Mouse (Mus musculus) C2C12 (cell line): Measurements from ENCODE around the gene Il1r1. TPM values are rescaled to one million over a fixed set of nuclear protein-coding genes. Genes with fewer than 3 reads are reported as not detected.

Experiments used
- H3K27me3 ChIP-seq: one replicate; pipeline ENCODE4 v1.6.1; 2011; ENCODE audit not compliant: control insufficient read depth, insufficient read depth, insufficient read length
- H3K36me3 ChIP-seq: one replicate; pipeline ENCODE4 v1.6.1; 2011; ENCODE audit not compliant: control insufficient read depth, insufficient read depth
- H3K4me3 ChIP-seq: one replicate; pipeline ENCODE4 v1.5.1; 2011; ENCODE audit warnings: mild to moderate bottlenecking, control low read depth; ENCODE audit not compliant: poor library complexity, insufficient read depth, severe bottlenecking
- H3K79me2 ChIP-seq: one replicate; pipeline ENCODE4 v1.6.1; 2011; ENCODE audit not compliant: control insufficient read depth, insufficient read depth
- H3K79me3 ChIP-seq: one replicate; pipeline ENCODE4 v1.6.1; 2011; ENCODE audit warnings: low read depth, control low read depth
- H3ac ChIP-seq: one replicate; pipeline ENCODE3; 2011; ENCODE audit warnings: low read depth; ENCODE audit not compliant: control insufficient read depth, insufficient read length
- CEBPB ChIP-seq: IDR thresholded peaks from one replicate; pipeline ENCODE4 v1.6.1; 2011; ENCODE audit warnings: low read depth, mild to moderate bottlenecking, control low read depth, moderate library complexity
- CTCF ChIP-seq: IDR thresholded peaks from one replicate; pipeline ENCODE4 v1.5.1; 2011; ENCODE audit not compliant: control insufficient read depth, insufficient read depth, insufficient read length
- FOSL1 ChIP-seq: IDR thresholded peaks from one replicate; pipeline ENCODE4 v1.8.0; 2011; ENCODE audit warnings: mild to moderate bottlenecking, low read length; ENCODE audit not compliant: poor library complexity, insufficient read depth, severe bottlenecking
- MAX ChIP-seq: IDR thresholded peaks from one replicate; pipeline ENCODE4 v1.6.1; 2011; ENCODE audit warnings: mild to moderate bottlenecking, control low read depth
- MYOD1 ChIP-seq: IDR thresholded peaks from one replicate; pipeline ENCODE4 v1.6.1; 2011; ENCODE audit warnings: low read depth; ENCODE audit not compliant: control insufficient read depth, insufficient read length
- MYOG ChIP-seq: IDR thresholded peaks from one replicate; pipeline ENCODE4 v1.6.1; 2011; ENCODE audit not compliant: control insufficient read depth, insufficient read length; ENCODE audit errors: extremely low read depth
- USF1 ChIP-seq: IDR thresholded peaks from one replicate; pipeline ENCODE4 v1.6.1; 2011; ENCODE audit warnings: low read depth, mild to moderate bottlenecking, control low read depth, moderate library complexity
- polyA plus RNA-seq: library from polyadenylated mRNA; unstranded; fragments of >200 nt; fragmentation: generic; extraction: Trizol; gene quantifications from one replicate; pipeline ENCODE4 v1.2.1, GENCODE M21; 2012; ENCODE audit warnings: missing spikeins

The Il1r1 gene
- polyA plus RNA-seq, 1 experiment = 16.8 TPM

- H3K4me3 ChIP-seq = no peak overlapping the region
- no peaks in the 10 kb centered on the region for H3K79me2 ChIP-seq
- no peak overlapping the region for H3ac ChIP-seq
- H3K27me3 ChIP-seq = no peaks in the 10 kb centered on the region
- no peak for TF ChIP-seq FOSL1
- TF ChIP-seq MYOG = no peak
- no peak for TF ChIP-seq MYOD1
- TF ChIP-seq USF1 = no peak
- TF ChIP-seq MAX = no peak
- no peak for TF ChIP-seq CTCF
- no peak for TF ChIP-seq CEBPB
- H3K79me3 ChIP-seq = no peaks in the 10 kb centered on the region
- peaks cover 45% of the 10 kb centered on the region for H3K36me3 ChIP-seq
Observed at GRCm38 (mm10) chr1:40314016-40314415, 89.1 kb downstream of the Il1r1 start.

- H3K79me2 ChIP-seq = no peaks in the 10 kb centered on the region
- no peaks in the 10 kb centered on the region for H3K27me3 ChIP-seq
- no peak overlapping the region for H3ac ChIP-seq
- H3K79me3 ChIP-seq = no peaks in the 10 kb centered on the region
- H3K36me3 ChIP-seq = peaks cover 22% of the 10 kb centered on the region
- no peak overlapping the region for H3K4me3 ChIP-seq
- no peak for TF ChIP-seq MYOD1
- TF ChIP-seq MAX = no peak
- TF ChIP-seq FOSL1 = no peak
- no peak for TF ChIP-seq USF1
- TF ChIP-seq CEBPB = no peak
- no peak for TF ChIP-seq MYOG
- no peak for TF ChIP-seq CTCF
Observed at GRCm38 (mm10) chr1:40317657-40318056, 92.8 kb downstream of the Il1r1 start.

- no peak overlapping the region for H3K4me3 ChIP-seq
- no peaks in the 10 kb centered on the region for H3K79me3 ChIP-seq
- H3ac ChIP-seq = no peak overlapping the region
- TF ChIP-seq USF1 = no peak
- no peak for TF ChIP-seq MYOD1
- no peaks in the 10 kb centered on the region for H3K79me2 ChIP-seq
- H3K36me3 ChIP-seq = no peaks in the 10 kb centered on the region
- no peaks in the 10 kb centered on the region for H3K27me3 ChIP-seq
Observed at GRCm38 (mm10) chr1:40321824-40322223, 96.9 kb downstream of the Il1r1 start.

- TF ChIP-seq CTCF (no peak), MAX (no peak), USF1 (no peak), MYOG (no peak), FOSL1 (no peak), CEBPB (no peak), MYOD1 (no peak)
- Histone ChIP-seq H3ac (no peak overlapping the region), H3K79me3 (no peaks in the 10 kb centered on the region), H3K4me3 (no peak overlapping the region), H3K27me3 (no peaks in the 10 kb centered on the region), H3K79me2 (no peaks in the 10 kb centered on the region), H3K36me3 (no peaks in the 10 kb centered on the region)
Observed at GRCm38 (mm10) chr1:40322543-40322942, 97.7 kb downstream of the Il1r1 start.

- no peaks in the 10 kb centered on the region for H3K36me3 ChIP-seq
- H3K79me3 ChIP-seq = no peaks in the 10 kb centered on the region
- H3K27me3 ChIP-seq = no peaks in the 10 kb centered on the region
- TF ChIP-seq CEBPB = no peak
- no peak for TF ChIP-seq USF1
- no peak for TF ChIP-seq CTCF
- no peak for TF ChIP-seq FOSL1
- TF ChIP-seq MYOG = no peak
- TF ChIP-seq MYOD1 = no peak
- no peak for TF ChIP-seq MAX
- H3K79me2 ChIP-seq = no peaks in the 10 kb centered on the region
- no peak within 1 kb of the TSS for H3ac ChIP-seq
- no peak within 1 kb of the TSS for H3K4me3 ChIP-seq
Observed at GRCm38 (mm10) chr1:40324457-40324856, 99.6 kb downstream of the Il1r1 start, which contains the start of gene Il1rl2. Gene Il1rl2, plus strand, starts transcription at chr1:40324610.

GRCm38 (mm10) chr1:40324955-40325702, 100.2 kb downstream of the Il1r1 start:
- no peaks in the 10 kb centered on the region for H3K36me3 ChIP-seq
- no peak overlapping the region for H3K4me3 ChIP-seq
- no peak for TF ChIP-seq CEBPB
- no peak for TF ChIP-seq MYOG
- no peak for TF ChIP-seq FOSL1
- TF ChIP-seq MYOD1 = no peak
- TF ChIP-seq USF1 = no peak
- no peak for TF ChIP-seq MAX
- no peak for TF ChIP-seq CTCF
- no peaks in the 10 kb centered on the region for H3K79me3 ChIP-seq
- H3K27me3 ChIP-seq = no peaks in the 10 kb centered on the region
- H3ac ChIP-seq = no peak overlapping the region
- H3K79me2 ChIP-seq = no peaks in the 10 kb centered on the region
